Mouse (Mus musculus) liver, postnatal 0 days (tissue): ENCODE results near the gene Rhbdf2.

Source experiments
- CTCF ChIP-seq: sonication (generic); IDR thresholded peaks from 2 replicates; pipeline ENCODE4 v1.5.1; 2016; ENCODE audit warnings: antibody characterized with exemption, low read depth
- EP300 ChIP-seq: IDR thresholded peaks from 2 replicates; pipeline ENCODE4 v1.6.1; 2016; ENCODE audit warnings: antibody characterized with exemption, low read depth, mild to moderate bottlenecking

DNA sequence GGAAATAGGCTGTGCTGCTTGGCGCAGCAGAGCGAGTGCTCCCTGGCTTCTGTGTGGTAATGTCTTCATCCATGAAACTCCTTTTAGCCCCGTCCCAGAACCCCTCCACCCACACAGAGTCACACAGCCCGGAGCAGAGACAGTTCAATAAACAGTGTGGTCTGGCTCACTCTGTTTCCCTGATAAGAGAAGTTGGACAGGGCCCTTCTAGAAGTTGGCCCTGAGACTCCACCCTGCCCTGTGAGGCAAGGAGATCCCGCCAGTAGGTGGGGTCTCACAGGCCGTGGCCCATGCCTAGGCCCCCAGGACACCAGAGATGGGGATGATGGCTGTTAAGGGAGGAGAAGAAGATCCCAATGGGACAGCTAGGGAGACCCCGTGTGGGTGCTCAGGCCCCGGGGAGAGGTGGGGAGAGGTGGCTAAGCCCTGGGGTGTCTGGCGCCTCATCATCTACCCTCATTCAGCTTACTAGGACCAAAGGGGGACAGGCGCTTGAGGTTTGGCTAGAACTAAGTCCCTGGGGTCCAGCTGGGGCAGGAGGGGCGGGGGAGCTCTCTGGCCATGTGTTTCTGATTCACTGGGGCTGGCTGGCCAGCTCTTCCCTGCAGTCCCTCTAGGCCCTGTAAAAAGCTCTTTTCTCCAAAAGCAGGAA lies 20.6 kb upstream of the Rhbdf2 start:
- TF ChIP-seq CTCF: peak; percentile 34; the same call in 1 of the 2 replicates
- TF ChIP-seq EP300: no peak
